Mouse (Mus musculus) adrenal gland, adult 8-10 months (tissue): ENCODE results near the gene Aldh3b1. TPM values are rescaled to one million over a fixed set of nuclear protein-coding genes. Genes with fewer than 3 reads are reported as not detected.
"Not testable (repeated sequence)": the region's sequence is repeated elsewhere in the genome, so short reads cannot be mapped to it uniquely, and the experiment has no call there.

ENCODE experiments used
- DNase-seq: peaks from one replicate; pipeline ENCODE4 v3.0.0; 2022
- total RNA-seq, 4 experiments: library from RNA; stranded (reverse); gene quantifications; 2 replicates each; pipeline ENCODE4 v1.2.4; 2022

Gene Aldh3b1
- 100 to 1,000 TPM in 2 of 4 experiments, 10 to 100 TPM in 2; 35.5 to 262 (median 145) TPM for total RNA-seq

DNA sequence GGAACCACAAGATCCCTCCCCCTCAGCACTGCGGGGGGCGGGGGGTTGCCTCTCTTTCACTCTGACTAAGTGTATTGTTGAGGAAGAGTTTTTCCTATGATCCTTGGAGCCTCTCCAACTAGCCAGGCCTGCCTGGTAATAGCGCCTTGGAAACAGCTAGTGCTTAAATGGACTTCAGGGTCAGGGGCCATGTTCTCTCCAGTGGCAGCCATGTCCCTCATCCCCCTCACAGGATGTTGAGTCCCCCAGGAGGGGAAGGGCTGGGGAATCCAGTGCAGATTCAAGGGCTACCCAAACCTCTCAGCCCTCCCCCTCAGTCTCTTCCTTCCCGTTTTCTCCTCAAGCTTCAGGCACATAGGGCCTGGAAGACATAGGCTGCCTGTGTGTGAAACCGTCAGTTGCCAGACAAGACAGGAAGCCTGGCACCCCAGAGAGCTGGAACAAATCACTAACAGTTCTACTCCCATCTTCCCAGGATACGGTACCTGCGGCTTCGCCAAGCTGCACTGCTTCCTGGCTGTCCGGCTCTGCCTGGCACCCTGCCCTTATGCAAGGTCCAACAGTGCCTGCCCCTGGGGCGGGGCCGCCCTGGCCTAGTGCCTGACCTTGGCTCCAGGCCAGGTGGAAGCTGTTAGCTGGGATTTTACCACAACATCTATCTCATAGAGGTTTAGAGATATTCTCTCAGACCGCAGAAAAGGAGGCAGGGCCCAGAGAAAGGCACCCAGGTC lies at the start of gene Aldh3b1:
Gene Aldh3b1 (minus strand): TSS at position 598 of the 731 bp plus-strand sequence.
- peak; percentile 94 for DNase-seq

DNA sequence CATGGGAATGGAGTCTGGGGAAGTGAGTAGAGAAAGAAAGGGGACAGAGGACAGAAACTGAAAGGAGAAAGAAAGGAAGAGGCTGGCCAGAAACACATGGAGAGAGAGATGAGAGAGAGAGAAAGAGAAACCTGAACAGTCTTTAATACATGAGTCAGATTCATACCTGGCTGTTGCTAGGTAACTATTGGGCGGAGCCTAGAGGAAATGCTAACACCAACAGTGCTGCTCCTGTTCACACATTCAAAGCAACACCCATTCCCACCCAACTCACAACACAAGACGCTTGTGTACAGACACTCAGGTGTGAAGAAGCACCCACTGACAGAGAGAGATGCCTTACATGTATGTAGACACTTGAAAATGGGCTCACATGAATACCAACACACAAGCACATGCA lies 46.3 kb upstream of the Aldh3b1 start:
- no peak for DNase-seq

DNA sequence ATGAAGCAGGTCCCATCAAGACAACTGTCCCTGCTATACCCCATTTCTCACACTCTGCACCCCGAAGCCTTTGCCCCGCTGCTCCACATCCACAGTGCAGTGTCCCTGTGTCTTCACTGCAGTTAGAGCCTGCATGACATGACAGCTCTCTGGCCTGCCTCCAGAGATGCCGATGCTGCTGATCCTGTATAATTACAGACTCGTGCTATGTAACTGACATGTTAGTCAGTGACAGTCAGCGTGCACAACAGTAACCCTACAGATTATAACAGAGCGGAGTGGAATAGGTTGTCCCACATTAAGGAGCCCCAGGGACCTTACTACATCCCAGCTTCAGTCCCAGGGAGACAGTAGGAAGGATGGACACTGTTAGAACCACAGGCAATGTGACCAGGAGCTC lies 45.0 kb upstream of the Aldh3b1 start:
- DNase-seq, result not testable (repeated sequence)

DNA sequence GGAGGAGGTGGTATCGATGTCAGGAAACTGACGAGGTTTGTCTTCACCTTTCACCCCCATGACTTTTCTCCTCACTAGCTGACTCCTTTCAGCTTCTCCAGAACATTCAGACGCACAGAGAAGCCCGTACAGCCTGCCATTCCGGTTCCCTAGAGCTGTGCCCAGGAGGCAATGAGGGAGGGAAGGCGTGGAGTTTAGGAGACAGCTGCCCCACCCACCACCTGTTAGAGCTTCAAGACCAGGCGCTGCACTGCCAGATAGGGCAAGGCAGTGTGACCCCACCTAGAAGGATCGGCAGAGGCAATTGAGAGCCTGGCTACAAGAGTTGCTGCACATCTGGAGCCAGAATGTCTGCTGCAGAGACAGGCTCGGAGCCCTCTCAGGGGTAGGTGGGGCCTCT lies 42.6 kb upstream of the Aldh3b1 start, which contains the start of gene Aldh3b2:
Gene Aldh3b2 (plus strand): TSS at position 100 of the 400 bp plus-strand sequence.
- no peak for DNase-seq

DNA sequence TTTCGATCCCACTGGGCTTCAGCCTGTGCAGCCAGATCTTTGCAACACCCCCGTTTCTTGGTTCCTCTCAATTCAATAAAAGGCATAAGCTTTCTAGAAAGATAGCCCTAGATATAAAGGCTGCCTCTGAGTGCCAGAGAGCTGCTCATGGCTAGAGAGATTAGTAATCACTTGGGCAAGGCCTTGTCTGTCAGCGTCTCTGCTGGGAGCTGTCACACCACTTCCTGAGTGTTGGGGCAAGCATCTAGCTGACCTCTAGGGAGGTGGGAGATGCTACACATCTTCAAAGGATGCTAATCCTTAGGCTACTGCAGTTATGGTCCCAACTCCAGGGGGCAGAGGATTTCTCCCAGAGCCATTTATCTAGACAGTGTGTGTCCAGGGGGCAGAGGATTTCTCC lies 37.6 kb upstream of the Aldh3b1 start:
- DNase-seq, result no peak

DNA sequence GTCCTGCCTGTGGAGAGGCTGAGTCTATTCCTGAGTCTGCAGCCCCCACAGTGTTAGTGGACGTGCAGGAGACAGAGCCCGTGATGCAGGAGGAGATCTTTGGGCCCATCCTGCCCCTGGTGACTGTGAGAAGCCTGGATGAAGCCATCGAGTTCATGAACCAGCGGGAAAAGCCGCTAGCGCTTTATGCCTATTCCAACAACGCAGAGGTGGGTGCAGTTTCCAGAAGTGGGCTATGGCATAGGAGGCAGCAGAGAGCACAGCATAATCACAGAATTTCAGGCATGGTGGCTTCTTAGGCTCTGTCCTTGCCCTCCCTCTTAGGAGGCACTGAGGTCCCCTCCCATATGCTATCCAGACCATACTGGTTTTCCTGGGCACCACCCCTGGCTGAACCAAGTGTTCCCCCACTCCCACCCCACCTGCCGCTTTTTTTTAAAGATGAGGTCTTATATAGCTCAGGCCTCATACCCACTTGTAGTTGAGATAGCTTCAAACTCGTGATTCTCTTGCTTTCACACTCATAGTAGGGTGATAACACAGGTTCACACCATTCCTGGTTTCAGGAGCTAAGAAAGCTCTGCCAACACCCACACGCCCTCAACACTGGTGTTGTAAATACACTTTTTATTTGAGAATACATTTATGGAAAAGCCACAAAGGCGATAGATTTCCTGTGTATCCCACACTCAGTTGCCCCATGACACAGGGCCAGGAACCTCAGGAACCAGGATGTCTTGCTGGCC lies 36.9 kb upstream of the Aldh3b1 start:
- DNase-seq, result no peak

DNA sequence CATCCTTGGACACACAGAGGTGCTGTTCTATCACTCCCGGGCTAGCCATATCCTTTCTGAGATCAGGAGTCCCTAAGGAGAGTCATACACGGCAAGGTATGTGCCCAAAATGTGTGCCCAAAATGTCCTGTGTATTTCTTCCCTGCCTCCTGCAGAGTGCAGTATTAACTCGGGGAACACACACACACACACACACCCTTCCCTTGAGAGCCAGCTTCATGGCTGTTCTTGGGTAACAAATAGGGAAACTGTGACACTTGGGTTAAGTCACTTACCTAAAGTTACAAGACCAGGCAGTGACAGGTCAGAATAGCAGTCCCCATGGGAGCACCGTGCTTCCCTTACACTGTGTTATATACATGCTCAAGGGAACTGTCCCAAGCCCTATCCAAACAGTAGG lies 34.4 kb upstream of the Aldh3b1 start:
- DNase-seq, result no peak

DNA sequence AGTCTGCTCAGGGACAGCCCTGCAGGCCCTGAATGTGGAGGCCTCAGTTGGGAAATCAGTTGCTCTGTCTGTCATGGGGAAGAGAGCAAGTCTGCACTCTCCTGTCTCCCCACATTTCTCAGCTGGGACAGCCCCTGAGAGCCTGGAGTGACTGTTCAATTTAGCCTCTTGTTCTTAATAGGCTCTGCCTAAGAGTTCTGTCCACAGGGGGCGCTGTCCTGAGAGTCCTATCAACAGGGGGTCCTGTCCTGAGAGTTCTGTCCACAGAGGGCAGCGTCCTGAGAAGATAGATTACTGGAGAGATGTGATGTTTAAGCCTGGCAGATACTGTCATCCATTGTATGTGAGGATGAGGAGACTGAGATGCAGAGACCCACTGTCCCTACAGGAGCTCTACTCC lies 32.9 kb upstream of the Aldh3b1 start:
- DNase-seq, result no peak

DNA sequence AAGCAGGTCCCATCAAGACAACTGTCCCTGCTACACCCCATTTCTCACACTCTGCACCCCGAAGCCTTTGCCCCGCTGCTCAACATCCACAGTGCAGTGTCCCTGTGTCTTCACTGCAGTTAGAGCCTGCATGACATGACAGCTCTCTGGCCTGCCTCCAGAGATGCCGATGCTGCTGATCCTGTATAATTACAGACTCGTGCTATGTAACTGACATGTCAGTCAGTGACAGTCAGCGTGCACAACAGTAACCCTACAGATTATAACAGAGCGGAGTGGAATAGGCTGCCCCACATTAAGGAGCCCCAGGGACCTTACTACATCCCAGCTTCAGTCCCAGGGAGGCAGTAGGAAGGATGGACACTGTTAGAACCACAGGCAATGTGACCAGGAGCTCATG lies 32.2 kb upstream of the Aldh3b1 start:
- DNase-seq, result not testable (repeated sequence)

DNA sequence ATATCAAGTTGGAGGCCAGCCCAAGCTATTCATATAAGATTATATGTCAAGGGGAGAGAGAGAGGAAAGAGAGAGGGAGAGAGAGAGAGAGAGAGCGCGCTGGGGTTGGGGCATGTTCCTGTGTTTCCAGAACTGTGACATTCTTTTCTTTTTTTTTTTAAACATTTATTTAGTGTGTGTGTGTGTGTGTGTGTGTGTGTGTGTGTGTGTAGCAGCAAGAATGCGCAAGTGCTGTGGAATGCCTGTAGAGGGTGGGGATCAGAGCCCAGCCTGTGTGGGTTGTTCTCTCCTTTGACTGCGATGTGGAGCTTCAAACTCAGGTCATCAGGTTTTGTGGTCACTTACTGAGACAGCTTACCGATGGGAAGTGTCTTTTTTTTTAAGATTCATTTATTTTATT lies 30.6 kb upstream of the Aldh3b1 start:
- DNase-seq, result no peak

DNA sequence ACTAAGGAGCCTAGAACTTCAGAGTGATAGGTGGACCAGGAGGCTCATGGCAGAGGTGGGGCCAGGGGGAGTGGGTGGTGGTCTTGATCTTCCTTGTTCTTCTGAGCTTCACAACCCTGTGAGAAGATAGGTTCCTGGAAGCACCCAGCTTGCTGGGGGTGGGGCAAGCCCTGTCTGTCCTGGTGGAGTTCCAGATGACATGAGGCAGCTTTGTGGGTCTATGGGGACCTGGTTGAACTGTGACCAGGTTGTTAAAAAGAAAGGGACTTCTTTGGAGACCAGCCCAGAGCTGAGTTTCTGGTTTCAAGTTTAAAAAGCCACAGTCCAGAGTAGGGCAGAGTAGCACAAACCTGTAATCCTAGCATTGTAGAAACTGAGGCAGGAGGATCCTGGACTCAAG lies 29.4 kb upstream of the Aldh3b1 start:
- no peak for DNase-seq

DNA sequence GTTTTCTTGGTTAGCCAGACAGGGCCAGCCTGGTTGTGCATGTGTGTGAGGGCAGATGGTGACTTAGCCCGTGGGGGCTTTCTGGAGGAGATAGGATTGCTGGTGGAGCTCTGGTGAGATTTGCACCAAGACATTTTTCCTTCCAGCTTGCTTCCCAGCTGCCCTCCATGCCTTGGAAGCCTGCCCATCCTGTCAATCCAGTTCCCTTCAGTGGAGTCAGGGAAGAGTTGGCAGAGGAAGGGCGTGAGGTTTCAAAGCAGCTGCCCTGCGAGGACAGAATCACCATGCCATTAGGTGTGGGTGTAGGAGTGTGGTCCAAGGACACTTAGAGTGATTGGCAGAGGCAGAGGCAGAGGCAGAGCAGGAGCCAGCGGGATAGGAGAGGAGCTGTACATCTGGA lies 28.9 kb upstream of the Aldh3b1 start, which contains the start of gene Aldh3b3:
Gene Aldh3b3 (plus strand): TSS at position 176 of the 400 bp plus-strand sequence.
- no peak for DNase-seq

DNA sequence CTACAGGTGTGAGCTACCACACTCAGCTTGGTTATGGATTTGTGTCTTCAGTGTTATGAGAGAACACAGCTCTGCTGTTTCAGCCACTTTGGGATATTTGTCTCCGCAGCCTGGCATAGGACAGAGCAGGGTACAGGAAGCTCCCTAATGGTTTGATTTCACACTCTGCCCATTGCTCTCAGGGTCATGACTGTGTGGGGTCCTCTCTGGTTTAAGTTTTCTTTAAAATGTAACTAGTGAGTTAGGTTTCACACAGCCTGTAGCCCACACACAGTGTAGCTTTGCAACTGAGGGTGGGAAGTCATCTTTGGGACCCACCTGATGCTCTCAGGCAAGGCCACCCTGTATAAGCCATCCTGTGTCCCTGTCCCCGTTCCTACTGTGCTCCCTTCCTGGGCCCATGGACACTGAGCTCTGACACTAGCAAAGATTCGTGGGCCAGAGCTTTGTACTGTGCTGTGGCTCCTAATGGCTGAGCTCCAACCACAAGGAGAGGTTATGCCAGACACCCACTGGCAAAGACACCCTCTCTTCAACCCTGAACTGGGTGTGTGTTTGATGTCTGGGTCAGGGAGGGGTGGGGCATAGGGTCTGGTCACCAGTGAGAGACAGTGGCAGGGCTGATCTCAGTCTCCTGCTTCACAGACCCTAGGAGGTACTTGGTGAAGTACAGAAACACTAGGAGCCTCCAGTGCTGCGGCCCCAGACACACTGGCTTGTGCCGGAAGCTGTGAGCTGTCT lies 27.9 kb upstream of the Aldh3b1 start:
- DNase-seq, result not testable (repeated sequence)

DNA sequence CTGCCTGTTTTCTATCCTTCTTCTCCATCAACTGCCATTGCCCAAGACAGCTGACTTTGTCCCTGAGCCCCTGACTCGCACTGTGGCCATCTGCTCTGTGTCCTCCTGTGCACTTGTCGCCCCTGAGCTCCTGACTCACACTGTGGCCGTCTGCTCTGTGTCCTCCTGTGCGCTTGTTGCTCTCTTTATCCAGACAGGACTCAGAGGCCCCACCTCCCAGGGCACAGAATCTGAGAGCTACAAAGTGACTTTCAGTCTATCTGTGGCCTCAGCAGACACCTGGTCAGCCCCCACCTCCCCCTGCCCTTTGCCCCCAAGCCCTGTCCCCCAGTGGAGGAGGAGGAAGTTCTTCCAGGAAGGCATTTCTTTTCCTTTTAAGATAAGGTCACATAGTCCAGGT lies 26.2 kb upstream of the Aldh3b1 start:
- DNase-seq, result no peak

DNA sequence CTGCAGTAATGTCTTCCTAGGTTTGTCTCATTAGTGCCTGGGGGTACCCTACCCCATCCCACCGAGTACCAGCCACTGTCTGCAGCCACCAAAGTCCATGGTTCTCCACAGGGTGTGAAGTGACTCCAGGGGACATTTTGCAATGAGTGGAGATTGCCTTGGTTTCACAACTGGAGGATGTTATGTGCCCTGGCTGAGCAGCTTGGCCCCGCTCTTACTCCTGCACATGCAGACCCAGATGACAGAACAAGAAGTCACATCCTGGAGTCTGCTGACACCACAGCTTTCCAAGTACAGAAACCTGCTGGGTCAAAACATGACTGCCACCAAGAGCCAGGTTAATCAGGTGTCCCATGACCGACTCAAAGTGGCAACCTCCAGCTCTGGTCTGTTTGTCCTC lies 25.4 kb upstream of the Aldh3b1 start:
- peak; percentile 30 for DNase-seq

DNA sequence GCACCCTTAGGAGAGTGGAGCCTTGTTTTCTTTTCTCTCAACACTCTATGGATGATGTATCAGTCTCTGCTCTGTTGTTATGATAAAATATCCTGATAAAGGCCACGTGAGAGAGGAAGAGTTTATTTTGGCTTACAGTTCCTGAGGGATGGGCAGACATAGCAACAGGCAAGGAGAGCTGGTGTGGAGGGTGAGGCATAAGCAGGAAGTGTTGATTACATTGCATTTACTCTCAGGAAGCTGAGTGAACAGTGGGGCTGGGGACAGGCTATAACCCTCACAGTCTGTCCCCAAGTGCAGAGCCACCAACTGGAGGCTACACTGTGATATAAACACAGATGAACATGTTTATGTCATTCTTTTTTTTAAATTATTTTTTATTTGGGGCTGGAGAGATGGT lies 22.5 kb upstream of the Aldh3b1 start:
- no peak for DNase-seq

DNA sequence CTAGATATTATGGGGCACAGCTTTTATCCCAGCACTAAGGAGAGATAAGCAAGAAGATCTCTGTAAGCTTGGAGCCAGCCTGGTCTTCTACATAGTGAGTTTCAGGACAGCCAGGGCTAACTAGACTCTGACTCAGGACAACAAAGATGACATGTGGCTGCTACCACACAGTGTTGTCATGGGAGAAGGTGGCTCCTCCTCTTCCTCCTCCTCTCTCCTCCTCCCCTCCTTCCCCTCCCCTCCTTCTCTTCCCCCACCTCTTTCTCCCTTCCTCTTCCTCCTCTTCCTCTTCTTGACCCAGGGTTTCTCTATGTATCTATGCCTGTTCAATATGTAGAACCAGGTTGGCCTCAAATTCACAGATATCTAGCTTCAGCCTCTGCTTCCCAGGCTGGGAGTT lies 21.9 kb upstream of the Aldh3b1 start:
- DNase-seq, result no peak

DNA sequence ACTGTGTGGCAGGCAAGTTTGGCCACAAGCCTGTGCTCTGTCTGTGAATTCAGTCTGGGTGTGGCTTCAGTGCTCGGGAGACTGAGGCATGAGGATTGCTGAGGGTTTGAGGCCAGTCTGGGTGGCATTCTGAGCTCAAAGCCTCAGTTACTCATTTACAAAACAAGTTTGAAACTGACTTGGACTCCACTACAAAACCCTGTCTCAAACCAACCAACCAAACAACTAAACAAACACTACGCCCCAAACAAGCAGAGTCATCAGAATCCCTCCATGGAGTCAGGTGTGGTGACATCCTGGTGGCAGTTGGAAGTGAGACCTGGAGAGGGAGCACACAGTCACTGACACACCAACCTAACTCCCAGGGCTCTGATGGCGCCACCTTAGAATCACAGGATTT lies 20.7 kb upstream of the Aldh3b1 start:
- DNase-seq, result no peak

DNA sequence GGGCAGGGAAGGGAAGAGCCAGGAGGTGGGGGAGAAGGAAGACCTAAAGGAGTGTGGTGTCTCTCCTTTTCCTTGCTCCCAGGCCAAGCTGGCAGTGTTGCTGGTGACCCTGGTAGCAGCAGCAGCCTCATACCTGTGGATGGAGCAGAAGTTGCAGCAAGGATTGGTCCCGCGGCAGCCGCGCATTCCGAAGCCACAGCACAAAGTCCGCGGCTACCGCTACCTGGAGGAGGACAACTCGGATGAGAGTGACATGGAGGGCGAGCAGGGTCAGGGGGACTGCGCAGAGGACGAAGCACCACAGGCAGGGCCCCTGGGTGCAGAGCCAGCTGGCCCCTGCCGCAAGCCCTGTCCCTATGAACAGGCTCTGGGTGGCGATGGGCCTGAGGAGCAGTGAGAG lies 18.9 kb upstream of the Aldh3b1 start:
- no peak for DNase-seq

DNA sequence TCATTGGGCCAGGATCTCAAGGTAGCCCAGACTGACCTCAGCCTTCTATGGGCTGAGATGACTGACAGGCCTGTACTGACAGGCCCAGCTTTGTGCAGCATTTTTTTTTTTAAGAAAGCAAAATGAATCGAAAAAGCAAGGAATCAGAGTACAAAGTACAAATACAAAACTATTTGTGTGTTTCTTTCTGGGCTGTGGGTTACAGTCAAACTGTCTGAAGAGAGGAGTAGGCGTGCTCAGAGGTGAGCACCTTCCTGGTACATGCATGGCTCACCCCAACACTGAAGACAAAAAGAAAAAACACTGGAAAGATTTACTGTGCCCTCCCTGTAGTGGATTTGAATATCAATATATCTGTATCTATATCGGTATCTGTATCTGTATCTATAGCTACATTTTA lies 18.2 kb upstream of the Aldh3b1 start:
- no peak for DNase-seq

DNA sequence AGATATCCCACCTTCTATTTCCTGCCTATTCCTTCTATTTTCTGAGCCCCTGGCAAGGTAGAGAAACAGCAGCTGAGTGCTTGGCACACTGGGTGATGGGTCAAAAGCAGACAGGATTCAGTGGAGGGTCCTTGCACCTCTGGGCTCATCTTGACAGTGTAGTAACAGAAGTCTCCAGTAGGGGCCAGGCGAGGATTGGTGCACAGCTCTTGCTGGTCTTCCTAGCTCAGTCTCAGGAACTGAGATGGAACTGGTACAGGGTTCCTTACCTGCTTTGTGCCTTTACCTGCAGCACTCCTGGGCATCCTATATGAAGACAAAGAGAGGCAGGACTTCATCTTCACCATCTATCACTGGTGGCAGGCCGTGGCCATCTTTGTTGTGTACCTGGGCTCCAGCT lies 17.1 kb upstream of the Aldh3b1 start:
- DNase-seq, result no peak

DNA sequence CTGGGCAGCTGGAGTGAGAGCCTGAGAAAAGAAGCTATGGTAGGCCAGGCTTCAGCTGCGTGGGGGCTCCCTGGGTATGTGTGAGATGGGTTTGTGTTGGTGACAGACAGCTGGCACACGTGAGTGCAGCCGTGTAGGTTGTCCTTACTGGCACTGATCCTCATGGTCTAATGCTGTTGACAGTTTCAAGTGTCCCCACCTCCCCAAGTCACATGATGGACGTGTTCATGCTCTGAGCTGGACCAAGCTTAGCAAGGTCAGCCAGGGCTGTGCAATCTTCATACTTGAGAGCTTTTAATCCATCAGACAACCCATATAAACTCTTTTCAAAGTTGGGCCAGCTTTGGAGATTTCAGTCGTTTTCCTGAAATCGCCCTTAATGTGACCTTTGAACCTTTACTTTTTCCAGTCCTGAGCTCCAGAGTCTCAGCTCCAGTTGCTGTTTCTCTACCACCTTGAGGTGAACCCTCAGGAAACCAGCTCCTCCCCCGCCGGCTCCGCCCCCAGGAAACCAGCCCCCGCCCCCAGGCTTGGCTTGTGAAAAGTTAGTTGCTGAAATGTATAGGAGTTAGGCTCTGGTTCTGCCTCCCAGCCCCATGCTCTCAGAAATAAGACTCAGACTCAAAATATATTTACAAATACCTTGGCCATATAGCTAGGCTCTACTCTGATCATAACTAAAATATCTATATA lies 16.4 kb upstream of the Aldh3b1 start:
- DNase-seq, result no peak
